Mouse (Mus musculus): ENCODE measurements around the gene Aph1b. TPM values are rescaled to one million over a fixed set of nuclear protein-coding genes. Genes with fewer than 3 reads are reported as not detected.

Gene Aph1b
- total and polyA plus RNA-seq, 3 experiments: 0.68 to 0.93 (median 0.91) TPM

- H3K4me1 ChIP-seq (ENCODE audit: control insufficient read depth in 1 of 2, insufficient read depth in 2 of 2): peaks cover 0 to 3% of the 10 kb centered on the region in 2 experiments; a peak in 1 of 4 replicates
- in situ Hi-C loops (cut with MboI; ENCODE audit: low pct_ligation_motif_present, low pct_unique_long_range_greater_than_20kb, low sequenced_read_pairs) (no loop called here), dilution Hi-C loops (cut with MboI; ENCODE audit: extremely low pct_ligation_motif_present, extremely low pct_unique_long_range_greater_than_20kb, low sequenced_read_pairs) (no loop called here)
- H3K79me2 ChIP-seq (replicated peaks; ENCODE audit: control insufficient read depth, extremely low read depth, insufficient read depth, poor library complexity, severe bottlenecking): no peaks in the 10 kb centered on the region
- no peak for DNase-seq (ENCODE audit: extremely low read depth)
- H3K27ac ChIP-seq (ENCODE audit: insufficient read depth, low read depth): no peak overlapping the region
- H3K27me3 ChIP-seq (replicated peaks): no peaks in the 10 kb centered on the region
- no peaks in the 10 kb centered on the region for H3K9me3 ChIP-seq (replicated peaks; ENCODE audit: low read length)
- H3K36me3 ChIP-seq (replicated peaks in 1 of 2; ENCODE audit: control insufficient read depth in 1 of 2, insufficient read depth in 1 of 2, low read length in 1 of 2): peaks cover 0 to 70% of the 10 kb centered on the region in 2 experiments
- no peak for TF ChIP-seq SMC3 (IDR thresholded peaks at IDR 0.05; ENCODE audit: low read depth, low read length)
- TF ChIP-seq MXI1 (IDR thresholded peaks at IDR 0.05; ENCODE audit: low read depth, low read length): no peak
- no peak for TF ChIP-seq IRF4 (IDR thresholded peaks at IDR 0.05; ENCODE audit: low read depth, low read length)
- TF ChIP-seq HCFC1 (IDR thresholded peaks at IDR 0.05; ENCODE audit: low read depth, low read length): no peak
- no peak for TF ChIP-seq ZMIZ1 (IDR thresholded peaks at IDR 0.05; ENCODE audit: low read depth, low read length)
- TF ChIP-seq MAZ (IDR thresholded peaks at IDR 0.05; ENCODE audit: low read depth, low read length): no peak
- TF ChIP-seq ZC3H11A (IDR thresholded peaks at IDR 0.05; ENCODE audit: low read depth, low read length): no peak
- TF ChIP-seq MEF2A (IDR thresholded peaks at IDR 0.05; ENCODE audit: borderline replicate concordance, low read depth, low read length): no peak
- no peak for TF ChIP-seq CHD1 (IDR thresholded peaks at IDR 0.05; ENCODE audit: low read depth, low read length)
- no peak for TF ChIP-seq KAT2A (IDR thresholded peaks at IDR 0.05; ENCODE audit: insufficient replicate concordance, low read length)
- TF ChIP-seq BHLHE40 (IDR thresholded peaks at IDR 0.05; ENCODE audit: low read depth, low read length): no peak
- TF ChIP-seq ZKSCAN1 (IDR thresholded peaks at IDR 0.05; ENCODE audit: borderline replicate concordance, low read depth, low read length): no peak
- TF ChIP-seq RCOR1 (conservative IDR thresholded peaks at IDR 0.05; ENCODE audit: low read depth, low read length): no peak
- no peak overlapping the region for H3K4me3 ChIP-seq (replicated peaks in 1 of 3; ENCODE audit: low read depth in 2 of 3, low read length in 2 of 3, poor library complexity in 1 of 3)
- no peak overlapping the region for H3K9ac ChIP-seq (ENCODE audit: insufficient read depth, low read depth)
- H3K4me2 ChIP-seq (ENCODE audit: insufficient read depth, low read depth, poor library complexity, severe bottlenecking): no peak overlapping the region
Measured at GRCm38 (mm10) chr9:66735122-66735521, 60.2 kb downstream of the Aph1b start.

- Histone ChIP-seq H3K9me3 (replicated peaks; ENCODE audit: low read length) (no peaks in the 10 kb centered on the region), H3K4me3 (replicated peaks in 1 of 3; ENCODE audit: low read depth in 2 of 3, low read length in 2 of 3, poor library complexity in 1 of 3) (no peak overlapping the region), H3K36me3 (replicated peaks in 1 of 2; ENCODE audit: control insufficient read depth in 1 of 2, insufficient read depth in 1 of 2, low read length in 1 of 2) (peaks cover 0 to 68% of the 10 kb centered on the region in 2 experiments), H3K27ac (ENCODE audit: insufficient read depth, low read depth) (no peak overlapping the region), H3K9ac (ENCODE audit: insufficient read depth, low read depth) (no peak overlapping the region), H3K4me1 (ENCODE audit: control insufficient read depth in 1 of 2, insufficient read depth in 2 of 2) (no peaks in the 10 kb centered on the region), H3K79me2 (replicated peaks; ENCODE audit: control insufficient read depth, extremely low read depth, insufficient read depth, poor library complexity, severe bottlenecking) (no peaks in the 10 kb centered on the region), H3K4me2 (ENCODE audit: insufficient read depth, low read depth, poor library complexity, severe bottlenecking) (no peak overlapping the region), H3K27me3 (replicated peaks) (no peaks in the 10 kb centered on the region)
- DNase-seq (ENCODE audit: extremely low read depth): no peak
- in situ Hi-C loops (cut with MboI; ENCODE audit: low pct_ligation_motif_present, low pct_unique_long_range_greater_than_20kb, low sequenced_read_pairs): no loop called here
- dilution Hi-C loops (cut with MboI; ENCODE audit: extremely low pct_ligation_motif_present, extremely low pct_unique_long_range_greater_than_20kb, low sequenced_read_pairs): no loop called here
- TF ChIP-seq MEF2A (IDR thresholded peaks at IDR 0.05; ENCODE audit: borderline replicate concordance, low read depth, low read length): no peak
Measured at GRCm38 (mm10) chr9:66734568-66734967, 60.7 kb downstream of the Aph1b start.

Data from CH12.LX (cell line).